Mouse (Mus musculus) intestine, postnatal 0 days (tissue): ENCODE measurements around the gene Trim41. TPM values are rescaled to one million over a fixed set of nuclear protein-coding genes. Genes with fewer than 3 reads are reported as not detected.
A peak's percentile ranks its signal among the peaks of the same experiment; 100 is the strongest.

Source experiments
- ATAC-seq: fragments of 200-750 bp; cut with Nextera tagmentation; 2 replicates; pipeline ENCODE4 v1.8.0; 2017; ENCODE audit warnings: mild to moderate bottlenecking, moderate TSS enrichment, moderate library complexity
- H3K27ac ChIP-seq: fragments of 300-500 bp; sonication (generic); 2 replicates; pipeline ENCODE4 v1.5.1; 2014; ENCODE audit warnings: mild to moderate bottlenecking, low read depth, low read length, moderate library complexity
- H3K27me3 ChIP-seq: fragments of 300-500 bp; sonication (generic); replicated peaks from 2 replicates; pipeline ENCODE4 v1.6.1; 2014; ENCODE audit warnings: low read length, mixed read lengths; ENCODE audit not compliant: control insufficient read depth, insufficient read depth
- H3K36me3 ChIP-seq: fragments of 300-500 bp; sonication (generic); 2 replicates; pipeline ENCODE4 v1.6.1; 2014; ENCODE audit warnings: mild to moderate bottlenecking, moderate library complexity; ENCODE audit not compliant: control insufficient read depth, insufficient read depth
- H3K4me1 ChIP-seq: fragments of 300-500 bp; sonication (generic); replicated peaks from 2 replicates; pipeline ENCODE4 v1.6.1; 2014; ENCODE audit warnings: antibody characterized with exemption, low read length, mixed read lengths; ENCODE audit not compliant: control insufficient read depth, insufficient read depth
- H3K4me2 ChIP-seq: fragments of 300-500 bp; sonication (generic); replicated peaks from 2 replicates; pipeline ENCODE4 v1.6.1; 2014; ENCODE audit warnings: low read depth, mild to moderate bottlenecking, moderate library complexity
- H3K4me3 ChIP-seq: fragments of 300-500 bp; sonication (generic); 2 replicates; pipeline ENCODE4 v1.5.1; 2014; ENCODE audit warnings: low read depth, low read length
- H3K9ac ChIP-seq: fragments of 300-500 bp; sonication (generic); 2 replicates; pipeline ENCODE4 v1.6.1; 2014; ENCODE audit warnings: mild to moderate bottlenecking, low read depth, low read length
- H3K9me3 ChIP-seq: fragments of 300-500 bp; sonication (generic); 2 replicates; pipeline ENCODE4 v1.6.1; 2016; ENCODE audit warnings: mixed run types; ENCODE audit not compliant: control insufficient read depth
- CTCF ChIP-seq: sonication (generic); IDR thresholded peaks from 2 replicates; pipeline ENCODE4 v1.5.1; 2016; ENCODE audit warnings: low read depth, mild to moderate bottlenecking, control low read depth, antibody characterized with exemption, moderate library complexity
- WGBS: fragments of 180-500 bp; shearing (Covaris S2); extraction: QIAGEN DNeasy Blood & Tissue Kit; methylation state at CpG from one replicate; pipeline ENCODE4 v1.1.7; 2014; 5-methylcytosine and 5-hydroxymethylcytosine counted together
- polyA plus RNA-seq: library from polyadenylated mRNA; unstranded; fragments of >200 nt; fragmentation: Nextera tagmentation; extraction: Ambion mirVana; gene quantifications from 2 replicates; pipeline ENCODE4 v1.2.1, GENCODE M21; 2015

Gene Trim41
- polyA plus RNA-seq: 4.0 and 4.2 TPM in 2 replicates

DNA sequence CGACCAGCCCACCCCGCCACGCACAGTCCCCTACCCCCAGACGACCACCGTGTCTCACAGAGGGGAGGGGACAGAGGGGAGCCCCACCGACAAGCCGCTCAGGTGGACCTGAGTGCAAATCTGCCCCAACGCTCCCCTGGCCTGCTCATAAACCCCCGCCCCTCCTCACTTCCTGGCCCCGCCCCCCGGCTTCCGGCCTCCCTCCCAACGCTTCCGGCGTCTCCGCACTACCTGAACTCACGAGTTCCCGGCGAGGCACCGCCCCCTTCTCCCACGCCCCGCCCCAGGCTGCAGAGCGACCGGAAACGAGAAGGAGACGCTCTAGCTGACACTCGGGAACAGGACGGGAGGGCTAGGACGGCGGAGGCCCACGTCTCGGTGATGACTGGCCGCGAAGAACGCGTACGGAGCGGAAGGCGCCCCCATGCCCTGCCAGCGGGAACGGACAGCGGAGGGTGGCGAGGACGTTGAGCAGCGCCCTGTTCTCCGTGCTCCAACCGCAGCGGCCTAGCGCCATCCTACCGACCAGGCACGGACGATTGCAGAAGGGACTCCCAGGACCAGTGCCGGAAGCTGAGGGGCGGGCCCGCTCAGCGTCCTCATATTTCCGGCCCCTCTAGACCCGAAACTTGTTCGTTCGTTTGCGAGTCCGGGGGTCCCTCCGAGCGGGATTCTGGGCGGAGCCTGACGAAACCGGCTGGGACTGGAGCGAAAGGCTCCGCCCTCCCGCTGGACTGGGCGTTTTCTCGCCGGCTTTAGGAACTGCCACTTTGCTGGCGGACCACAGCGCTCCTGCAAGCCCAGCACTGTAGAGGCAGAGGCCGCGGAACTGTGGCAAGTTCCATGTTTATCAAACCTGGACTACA, at the start of gene Trim41:
TSS of gene Trim41 (minus strand) at position 554 of the 866 bp plus-strand sequence.
- under 1% methylated on average over 77 of the region's 77 CpGs for WGBS
- peak; percentile 40; the same call in 1 of the 2 replicates for TF ChIP-seq CTCF
- peak within 1 kb of the TSS; percentile 96 for H3K27ac ChIP-seq

DNA sequence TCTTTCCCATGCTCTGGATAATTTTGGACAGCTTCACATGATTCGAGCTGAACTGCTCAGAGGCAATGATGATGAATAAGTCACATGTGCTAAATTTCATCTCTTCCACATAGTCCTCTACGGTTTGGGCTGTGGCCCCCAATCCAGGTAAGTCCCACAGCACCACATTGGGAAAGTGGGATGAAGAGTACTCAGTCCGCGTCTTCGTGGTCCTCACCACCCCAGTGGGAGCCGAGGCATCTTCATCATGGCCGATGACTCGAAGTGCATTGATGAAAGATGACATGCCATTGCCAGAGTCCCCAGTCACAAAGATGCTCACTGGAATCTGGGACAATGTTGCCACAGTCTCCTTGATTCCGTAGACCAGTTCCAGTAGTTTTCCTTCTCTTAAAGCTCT, 49.3 kb upstream of the Trim41 start:
- Histone ChIP-seq H3K27me3 (peaks cover 4% of the 10 kb centered on the region), H3K4me2 (no peak overlapping the region), H3K9me3 (no peaks in the 10 kb centered on the region), H3K27ac (no peak overlapping the region), H3K4me1 (0 out of 2 replicates have a peak, but pooled peaks cover 10% of the 10 kb centered on the region), H3K4me3 (no peak overlapping the region), H3K36me3 (peaks cover 32% of the 10 kb centered on the region), H3K9ac (no peak overlapping the region)
- TF ChIP-seq CTCF: no peak
- no peak for ATAC-seq
- WGBS: 97% methylated on average over 9 of the region's 9 CpGs

More for the DNA sequence above, at the start of gene Trim41:
- Histone ChIP-seq H3K4me1 (peaks cover 13% of the 10 kb centered on the region; the same call in 1 of the 2 replicates), H3K4me2 (peak within 1 kb of the TSS; percentile 87), H3K4me3 (peak within 1 kb of the TSS; percentile 72), H3K36me3 (peaks cover 6% of the 10 kb centered on the region; the same call in 1 of the 2 replicates), H3K9ac (peak within 1 kb of the TSS; percentile 87), H3K27me3 (no peaks in the 10 kb centered on the region), H3K9me3 (no peaks in the 10 kb centered on the region)
- ATAC-seq: peak; percentile 96

DNA sequence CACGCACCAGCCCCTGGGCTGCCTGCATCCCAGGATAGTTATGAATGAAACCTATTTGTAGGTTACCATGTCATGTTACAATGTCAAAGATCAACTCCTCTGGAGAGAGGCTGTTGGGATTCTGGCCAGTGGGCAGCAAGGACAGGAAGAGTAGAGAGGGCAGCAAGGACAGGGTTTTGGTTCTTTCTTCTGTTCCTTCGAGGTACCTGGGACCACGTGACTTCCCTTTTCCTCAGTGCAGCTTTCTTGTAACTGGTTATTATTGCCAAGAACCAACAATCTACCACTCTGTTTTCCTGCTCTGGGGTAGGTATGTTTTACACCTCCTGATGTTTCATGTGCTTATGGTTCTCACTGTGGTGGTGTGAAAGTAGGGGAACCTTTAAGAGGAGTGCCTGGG, 46.7 kb upstream of the Trim41 start:
- WGBS: 89% methylated on average over 3 of the region's 3 CpGs
- no peak for ATAC-seq
- TF ChIP-seq CTCF: no peak
- Histone ChIP-seq H3K4me3 (no peak overlapping the region), H3K36me3 (peaks cover 32% of the 10 kb centered on the region), H3K9ac (no peak overlapping the region), H3K27ac (no peak overlapping the region), H3K9me3 (no peaks in the 10 kb centered on the region), H3K4me1 (no peaks in the 10 kb centered on the region), H3K4me2 (no peak overlapping the region), H3K27me3 (peaks cover 10% of the 10 kb centered on the region)

DNA sequence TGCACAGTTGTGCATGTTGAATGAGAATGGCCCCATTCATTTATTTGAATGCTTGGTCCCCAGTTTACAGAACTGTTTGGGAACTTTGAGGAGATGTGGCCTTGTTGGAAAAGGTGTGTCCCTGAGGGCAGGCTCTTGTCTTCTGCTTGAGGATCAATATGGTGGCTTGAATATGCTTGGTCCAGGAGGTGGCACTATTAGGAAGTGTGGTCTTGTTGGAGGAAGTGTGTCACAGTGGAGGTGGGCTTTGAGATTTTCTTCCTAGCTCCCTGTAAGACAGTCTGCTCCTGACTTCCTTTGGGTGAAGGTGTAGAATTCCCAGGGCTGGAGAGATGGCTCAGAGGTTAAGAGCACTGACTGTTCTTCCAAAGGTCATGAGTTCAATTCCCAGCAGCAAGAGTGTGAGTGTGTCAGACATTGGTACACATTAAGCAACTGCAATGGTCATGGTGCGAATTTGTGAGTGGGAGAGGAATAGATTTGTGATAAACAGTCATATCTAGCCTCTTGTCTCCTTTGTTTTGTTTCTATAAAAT, 45.7 kb upstream of the Trim41 start:
- WGBS: 77% methylated on average over 1 of the region's 1 CpGs
- Histone ChIP-seq H3K4me2 (no peak overlapping the region), H3K36me3 (peaks cover 28% of the 10 kb centered on the region), H3K9me3 (no peaks in the 10 kb centered on the region), H3K27ac (no peak overlapping the region), H3K4me3 (no peak overlapping the region), H3K4me1 (no peaks in the 10 kb centered on the region), H3K9ac (no peak overlapping the region), H3K27me3 (peaks cover 10% of the 10 kb centered on the region)
- no peak for ATAC-seq
- TF ChIP-seq CTCF: no peak

DNA sequence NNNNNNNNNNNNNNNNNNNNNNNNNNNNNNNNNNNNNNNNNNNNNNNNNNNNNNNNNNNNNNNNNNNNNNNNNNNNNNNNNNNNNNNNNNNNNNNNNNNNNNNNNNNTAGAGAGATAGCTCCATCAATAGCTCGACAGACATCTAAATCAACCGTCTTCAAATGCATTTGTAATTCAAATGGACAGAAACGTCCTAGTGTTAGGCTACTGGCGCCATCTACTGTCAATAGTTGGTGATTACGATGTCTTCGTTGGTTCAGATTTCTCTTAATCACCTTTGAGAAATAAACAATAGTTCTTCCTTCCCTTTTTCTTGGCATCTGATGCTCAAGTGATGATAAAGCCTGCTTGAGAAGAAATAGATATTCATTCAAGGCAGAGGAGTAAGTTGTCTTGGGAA, 41.9 kb upstream of the Trim41 start:
- Histone ChIP-seq H3K27me3 (peaks cover 10% of the 10 kb centered on the region; the same call in 1 of the 2 replicates), H3K4me3 (no peak overlapping the region), H3K9ac (no peak overlapping the region), H3K4me1 (no peaks in the 10 kb centered on the region), H3K4me2 (no peak overlapping the region), H3K27ac (no peak overlapping the region), H3K9me3 (no peaks in the 10 kb centered on the region), H3K36me3 (0 out of 2 replicates have a peak, but pooled peaks cover 2% of the 10 kb centered on the region)
- no peak for ATAC-seq
- peak; percentile 93 for TF ChIP-seq CTCF
- WGBS: 0% methylated on average over 6 of the region's 6 CpGs

DNA sequence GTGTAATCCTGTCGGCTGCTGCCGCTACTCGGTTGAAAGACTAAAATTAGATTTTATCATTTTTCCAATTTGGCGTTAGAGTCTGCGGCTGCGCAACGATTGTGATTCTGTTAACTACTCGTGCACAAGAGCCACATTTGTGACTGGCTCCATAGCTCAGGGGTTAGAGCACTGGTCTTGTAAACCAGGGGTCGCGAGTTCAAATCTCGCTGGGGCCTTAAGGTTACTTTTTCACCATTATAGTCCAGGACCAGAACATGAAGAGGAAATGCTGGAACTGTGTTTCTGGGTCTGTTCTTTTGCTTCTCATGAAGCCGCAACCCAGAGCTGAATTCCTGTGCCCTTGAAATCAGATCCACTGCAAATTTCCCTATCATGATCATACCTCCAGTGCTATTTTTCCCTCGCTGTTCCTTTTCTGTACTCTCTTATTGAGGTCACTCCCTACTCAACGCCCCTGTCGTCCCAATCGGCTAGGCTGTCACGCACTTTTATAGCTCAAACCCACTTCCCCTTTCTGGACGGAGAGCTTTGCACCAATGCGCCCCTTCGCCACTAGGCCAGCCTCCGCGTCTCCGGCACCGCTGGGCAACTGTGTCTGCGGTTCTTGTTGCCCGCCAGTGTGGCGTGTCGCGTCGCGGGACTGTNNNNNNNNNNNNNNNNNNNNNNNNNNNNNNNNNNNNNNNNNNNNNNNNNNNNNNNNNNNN, 36.5 kb upstream of the Trim41 start:
- Histone ChIP-seq H3K4me3 (peak overlapping the region; percentile 68), H3K27ac (no peak overlapping the region), H3K9me3 (no peaks in the 10 kb centered on the region), H3K27me3 (no peaks in the 10 kb centered on the region), H3K4me1 (no peaks in the 10 kb centered on the region), H3K9ac (peak overlapping the region; percentile 19; the same call in 1 of the 2 replicates), H3K4me2 (peak overlapping the region; percentile 89), H3K36me3 (no peaks in the 10 kb centered on the region)
- TF ChIP-seq CTCF: peak; percentile 45; the same call in 1 of the 2 replicates
- ATAC-seq: peak; percentile 53
- WGBS: 2% methylated on average over 31 of the region's 31 CpGs
